Mouse (Mus musculus) gastrocnemius, adult 2 months (tissue): Measurements from ENCODE around the gene Slc16a10. TPM values are rescaled to one million over a fixed set of nuclear protein-coding genes. Genes with fewer than 3 reads are reported as not detected.

Experiments used
- DNase-seq: peaks from one replicate; pipeline ENCODE4 v3.0.0; 2022
- H3K27ac ChIP-seq: fragments of 200-600 bp; 2 replicates; pipeline ENCODE4 v1.8.1; 2022; ENCODE audit warnings: mild to moderate bottlenecking
- H3K4me3 ChIP-seq: fragments of 200-600 bp; 2 replicates; pipeline ENCODE4 v1.8.1; 2022; ENCODE audit warnings: mild to moderate bottlenecking, moderate library complexity
- CTCF ChIP-seq: fragments of 200-600 bp; IDR thresholded peaks from 2 replicates; pipeline ENCODE4 v1.8.1; 2022; ENCODE audit warnings: antibody characterized with exemption, mild to moderate bottlenecking, moderate library complexity
- intact Hi-C: fragments of 180-260 bp; cut with DNase I; formaldehyde crosslinking; loops from one replicate; pipeline ENCODE4 v1.15.1; 2025
- long read RNA-seq, 2 experiments: library from polyadenylated mRNA; stranded (forward); transcript quantifications; one replicate each; pipeline ENCODE4 v2.0.0; 2021
- total RNA-seq, 2 experiments: library from RNA; stranded (reverse); gene quantifications; 2 replicates each; pipeline ENCODE4 v1.2.3; 2021

The Slc16a10 gene
- total RNA-seq, result 10 to 100 TPM; 39.8 to 43.6 TPM
- long read RNA-seq, experiment 1, full-length matches to known transcripts, result 54 of 80 reads
- long read RNA-seq, experiment 1, partial matches to known transcripts, result 4 of 80 reads
- long read RNA-seq, experiment 1, other reads (novel, unspliced or antisense), result 22 of 80 reads
- long read RNA-seq, experiment 2, full-length matches to known transcripts, result 50 of 72 reads
- long read RNA-seq, experiment 2, partial matches to known transcripts, result 0 of 72 reads
- long read RNA-seq, experiment 2, other reads (novel, unspliced or antisense), result 22 of 72 reads

DNA sequence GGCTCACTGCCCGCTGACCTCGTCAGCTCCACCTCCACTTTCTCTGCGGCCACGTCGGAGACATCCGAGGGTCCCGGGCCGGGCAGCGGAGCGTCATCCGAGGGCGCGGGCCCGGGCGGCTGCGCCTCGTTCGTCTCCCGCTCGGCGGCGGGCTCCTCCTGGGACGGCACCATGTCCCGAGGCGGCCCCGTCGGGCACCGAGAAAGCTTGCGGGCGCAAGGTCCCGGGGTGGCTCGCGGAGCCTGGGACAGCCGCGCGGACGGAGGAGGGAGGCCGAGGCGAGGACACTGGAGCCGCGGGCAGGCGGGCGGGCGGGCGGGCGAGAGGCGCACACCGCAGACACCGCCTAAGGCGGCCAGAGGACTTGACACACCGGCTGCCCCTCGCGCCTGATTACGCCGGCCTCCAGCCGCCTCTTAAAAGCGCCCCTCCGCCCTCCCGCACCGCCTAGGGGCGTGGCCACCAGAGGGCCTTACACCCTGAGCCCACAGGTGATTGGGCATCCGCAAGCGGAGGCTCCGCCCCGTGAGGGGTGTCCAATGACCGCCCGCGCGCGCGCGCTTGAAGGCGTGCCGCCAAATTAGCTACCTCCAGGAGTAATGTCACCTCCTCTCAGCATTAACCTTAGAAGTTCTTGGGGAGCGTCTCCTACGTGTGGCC is at the start of gene Slc16a10:
Gene Slc16a10, minus strand, starts transcription at position 395 of the 660 bp plus-strand sequence.
- peak within 1 kb of the TSS; percentile 95 for H3K27ac ChIP-seq
- peak within 1 kb of the TSS; percentile 95 for H3K4me3 ChIP-seq
- intact Hi-C loops, result loop anchor here (2.0 to 5.0 kb wide), 4 partner anchors 33 to 185 kb away; no protein-coding TSS in a partner anchor
- peak; percentile 98 for DNase-seq
- TF ChIP-seq CTCF, result peak; percentile 22

- no peak for DNase-seq
- Histone ChIP-seq H3K27ac (peak overlapping the region; percentile 20; the same call in 1 of the 2 replicates), H3K4me3 (peak overlapping the region; percentile 46)
- no peak for TF ChIP-seq CTCF
- intact Hi-C loops, result loop anchor here (5.0 kb wide), 1 partner anchor 134 kb away; no protein-coding TSS in a partner anchor
Observed at GRCm38 (mm10) chr10:40191338-40191979, 49.4 kb upstream of the Slc16a10 start.

DNA sequence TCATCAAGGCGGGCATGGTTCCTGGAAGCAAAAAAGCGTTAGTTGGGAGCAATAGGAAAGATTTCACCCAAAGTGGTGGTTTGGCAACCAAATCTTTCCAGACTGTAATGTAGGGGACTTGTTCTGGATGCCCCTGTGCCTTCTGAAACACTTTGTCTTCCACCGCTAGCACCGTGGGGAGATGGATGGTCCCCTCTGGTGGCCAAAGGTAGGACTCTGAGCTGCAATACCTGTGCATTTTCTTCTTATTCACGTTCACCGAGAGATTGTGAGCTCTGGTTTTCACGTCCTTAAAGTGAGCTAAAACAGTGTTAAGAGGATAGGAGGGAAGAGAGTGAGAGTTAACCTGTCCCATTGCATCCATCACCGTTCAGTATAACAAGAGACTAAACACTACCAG is 48.8 kb upstream of the Slc16a10 start:
- TF ChIP-seq CTCF, result no peak; the same call in 1 of the 2 replicates
- DNase-seq, result no peak
- intact Hi-C loops, result loop anchor here (5.0 kb wide), 1 partner anchor 134 kb away; no protein-coding TSS in a partner anchor
- Histone ChIP-seq H3K4me3 (no peak overlapping the region), H3K27ac (no peak overlapping the region)

GRCm38 (mm10) chr10:40189689-40190088 is 47.6 kb upstream of the Slc16a10 start:
- intact Hi-C loops, result loop anchor here (5.0 kb wide), 1 partner anchor 132 kb away; no protein-coding TSS in a partner anchor
- no peak for TF ChIP-seq CTCF
- Histone ChIP-seq H3K27ac (peak overlapping the region; percentile 83), H3K4me3 (no peak overlapping the region)
- no peak for DNase-seq

DNA sequence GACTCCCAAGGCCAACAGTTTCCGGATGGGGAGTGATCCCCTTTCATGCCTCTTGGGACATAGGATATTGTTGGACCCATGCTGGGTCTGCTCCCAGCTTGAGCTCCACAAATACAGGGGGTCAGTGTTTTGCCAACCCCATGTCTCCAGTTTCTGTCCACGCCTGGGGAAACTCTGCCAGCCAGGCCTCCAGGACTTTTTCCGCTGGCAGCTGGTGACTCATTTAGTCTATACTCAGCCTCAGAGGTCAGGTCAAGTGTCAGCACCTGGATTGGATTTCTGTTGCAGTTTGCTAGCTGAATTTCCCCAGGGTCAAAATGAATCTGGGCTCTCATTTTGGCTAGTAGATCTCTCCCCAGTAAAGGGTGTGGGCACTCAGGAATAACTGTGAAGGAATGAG is 46.8 kb upstream of the Slc16a10 start:
- H3K4me3 ChIP-seq, result no peak overlapping the region
- DNase-seq, result peak; percentile 91
- H3K27ac ChIP-seq, result peak overlapping the region; percentile 83
- TF ChIP-seq CTCF, result no peak
- intact Hi-C loops, result no loop called here

- no peak for DNase-seq
- H3K27ac ChIP-seq, result no peak overlapping the region
- intact Hi-C loops, result no loop called here
- no peak for TF ChIP-seq CTCF
- no peak overlapping the region for H3K4me3 ChIP-seq
Observed at GRCm38 (mm10) chr10:40185956-40186355, 43.9 kb upstream of the Slc16a10 start.

DNA sequence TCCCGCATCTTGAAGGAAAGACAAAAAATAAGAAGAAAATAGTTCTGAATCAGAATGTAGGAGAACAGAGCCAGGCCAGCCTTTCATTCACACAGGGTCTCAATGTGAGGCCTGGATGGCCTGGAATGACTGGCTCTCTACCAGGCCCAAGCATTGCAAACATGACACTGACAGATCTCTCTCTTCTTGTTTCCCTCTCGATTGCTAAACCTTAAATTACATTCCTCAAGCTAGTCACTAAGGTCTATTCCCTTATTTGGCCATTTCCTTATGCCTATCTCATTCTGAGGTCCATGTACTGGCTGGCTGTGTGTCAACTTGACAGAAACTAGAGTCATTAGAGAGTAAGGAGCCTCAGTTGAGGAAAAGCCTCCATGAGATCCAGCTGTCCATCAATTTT is 38.0 kb upstream of the Slc16a10 start:
- Histone ChIP-seq H3K4me3 (no peak overlapping the region), H3K27ac (no peak overlapping the region)
- intact Hi-C loops, result loop anchor here (5.0 kb wide), 1 partner anchor 33 kb away; no protein-coding TSS in a partner anchor
- TF ChIP-seq CTCF, result no peak
- no peak for DNase-seq

GRCm38 (mm10) chr10:40179142-40179541 is 37.1 kb upstream of the Slc16a10 start:
- Histone ChIP-seq H3K27ac (no peak overlapping the region), H3K4me3 (no peak overlapping the region)
- no peak for DNase-seq
- intact Hi-C loops, result no loop called here
- TF ChIP-seq CTCF, result peak; percentile 27; the same call in 1 of the 2 replicates

- Histone ChIP-seq H3K27ac (no peak overlapping the region), H3K4me3 (no peak overlapping the region)
- no peak for TF ChIP-seq CTCF
- peak; percentile 41 for DNase-seq
- intact Hi-C loops, result no loop called here
Observed at GRCm38 (mm10) chr10:40177323-40177962, 35.4 kb upstream of the Slc16a10 start.

DNA sequence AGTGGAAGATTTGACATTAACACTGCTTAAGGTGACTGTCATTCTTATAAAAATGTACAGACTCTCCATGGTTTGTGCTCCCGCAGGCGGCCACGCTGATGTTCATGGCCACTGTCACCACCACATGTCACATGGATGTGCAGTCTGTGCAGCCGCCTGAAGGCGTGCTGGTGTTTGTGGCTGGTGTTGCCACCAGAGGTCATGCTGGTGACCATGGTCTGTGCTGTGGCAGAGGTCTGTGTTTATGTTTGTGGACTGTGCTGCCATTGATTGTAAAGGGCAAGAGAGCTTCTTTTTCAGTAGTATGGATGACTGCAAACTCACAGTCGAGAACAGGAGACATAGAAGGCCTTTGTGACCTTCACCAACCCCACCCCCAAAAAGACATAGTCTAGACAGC is 30.1 kb upstream of the Slc16a10 start:
- intact Hi-C loops, result no loop called here
- Histone ChIP-seq H3K27ac (no peak overlapping the region), H3K4me3 (no peak overlapping the region)
- TF ChIP-seq CTCF, result no peak
- DNase-seq, result no peak

DNA sequence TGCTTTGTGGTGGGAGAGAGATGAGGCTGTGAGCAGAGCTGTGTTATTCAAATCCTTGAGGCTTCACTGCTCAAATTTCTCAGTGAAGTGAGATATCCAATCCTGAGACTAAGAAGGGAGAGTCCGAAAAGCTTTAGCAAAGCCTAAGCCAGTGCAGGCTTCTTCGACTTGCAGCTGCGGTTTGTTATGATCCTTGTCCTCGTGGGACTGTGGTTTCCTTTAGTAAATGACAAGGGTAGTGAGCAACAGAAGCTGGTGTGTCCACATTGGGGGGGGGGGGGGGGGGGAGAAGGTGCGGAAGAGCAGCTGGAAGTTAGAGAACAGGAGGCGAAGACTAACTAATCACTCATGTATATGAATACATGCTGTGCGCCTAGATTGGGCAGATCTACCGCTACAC is 29.2 kb upstream of the Slc16a10 start:
- Histone ChIP-seq H3K4me3 (no peak overlapping the region), H3K27ac (no peak overlapping the region)
- no peak for TF ChIP-seq CTCF
- no peak for DNase-seq
- intact Hi-C loops, result no loop called here

- TF ChIP-seq CTCF, result no peak
Observed at GRCm38 (mm10) chr10:40170141-40170558, 28.1 kb upstream of the Slc16a10 start.

DNA sequence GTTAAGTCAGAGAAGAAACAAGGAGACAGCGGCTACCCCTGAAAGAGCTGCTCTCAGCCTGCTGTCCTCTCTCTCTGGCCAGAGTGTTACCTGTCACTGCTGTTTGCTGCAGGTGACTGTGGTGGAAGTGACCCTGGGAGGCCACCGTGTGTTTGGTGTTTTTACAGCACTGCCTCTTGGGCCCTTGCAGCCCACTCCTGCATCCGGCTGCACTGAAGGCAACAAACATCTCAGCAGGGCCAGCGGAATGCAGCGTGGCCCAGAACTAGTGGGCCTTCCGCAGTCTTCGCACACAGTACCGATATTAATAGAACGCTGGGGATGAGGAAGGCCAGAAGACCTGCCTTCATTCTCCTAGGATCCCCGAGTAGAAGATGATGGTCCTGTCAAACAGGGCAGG is 27.5 kb upstream of the Slc16a10 start:
- intact Hi-C loops, result no loop called here
- no peak for TF ChIP-seq CTCF
- no peak for DNase-seq
- Histone ChIP-seq H3K27ac (no peak overlapping the region), H3K4me3 (no peak overlapping the region)

More at GRCm38 (mm10) chr10:40170141-40170558, 28.1 kb upstream of the Slc16a10 start:
- H3K4me3 ChIP-seq, result no peak overlapping the region
- DNase-seq, result no peak
- no peak overlapping the region for H3K27ac ChIP-seq
- intact Hi-C loops, result no loop called here
